Mouse (Mus musculus): ENCODE data around the gene C2cd3. TPM values are rescaled to one million over a fixed set of nuclear protein-coding genes. Genes with fewer than 3 reads are reported as not detected.

C2cd3 gene
- polyA plus RNA-seq, 1 experiment from 2014 or later: 14.3 TPM

GRCm38 (mm10) chr7:100378257-100378656 is 6.2 kb downstream of the C2cd3 start:
- Histone ChIP-seq H3K36me3 (ENCODE audit: inconsistent target) (peaks cover 39% of the 10 kb centered on the region; the same call in 1 of the 2 replicates), H3K27ac (no peak overlapping the region), H3K79me2 (ENCODE audit: inconsistent target) (peaks cover 4% of the 10 kb centered on the region; the same call in 1 of the 2 replicates), H3K4me3 (ENCODE audit: inconsistent target) (no peak overlapping the region)
- WGBS (ENCODE audit: missing documents): 83% methylated on average over 2 of the region's 2 CpGs

- H3K79me2 ChIP-seq (ENCODE audit: inconsistent target): no peaks in the 10 kb centered on the region
- H3K4me3 ChIP-seq (ENCODE audit: inconsistent target): no peak overlapping the region
- peaks cover 33% of the 10 kb centered on the region; the same call in 1 of the 2 replicates for H3K36me3 ChIP-seq (ENCODE audit: inconsistent target)
Measured at GRCm38 (mm10) chr7:100381161-100381560, 9.1 kb downstream of the C2cd3 start.

DNA sequence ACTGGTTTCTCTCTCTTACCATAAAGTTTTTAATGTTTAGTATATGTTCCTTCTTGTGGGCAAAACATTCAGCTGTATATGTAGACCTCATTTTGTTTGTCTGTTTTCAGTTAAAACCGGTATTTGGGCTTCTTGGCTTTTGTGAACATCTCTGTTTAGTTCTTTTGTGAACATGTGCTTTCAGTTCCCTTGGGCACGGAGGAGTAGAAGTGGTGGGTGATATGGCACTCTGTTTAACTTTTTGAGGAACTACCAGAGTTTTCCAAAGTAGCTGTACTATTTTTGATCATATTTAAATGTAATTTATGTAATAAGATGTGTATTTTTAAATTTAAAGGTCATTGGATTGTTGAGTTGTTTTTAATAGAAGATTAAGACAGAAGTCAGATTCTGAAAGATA is 11.2 kb downstream of the C2cd3 start:
- Histone ChIP-seq H3K4me3 (ENCODE audit: inconsistent target) (no peak overlapping the region), H3K27ac (no peak overlapping the region), H3K36me3 (ENCODE audit: inconsistent target) (peaks cover 24% of the 10 kb centered on the region; the same call in 1 of the 2 replicates), H3K79me2 (ENCODE audit: inconsistent target) (no peaks in the 10 kb centered on the region)
- WGBS (ENCODE audit: missing documents): 7% methylated on average over 2 of the region's 2 CpGs

More at GRCm38 (mm10) chr7:100381161-100381560, 9.1 kb downstream of the C2cd3 start:
- H3K27ac ChIP-seq: no peak overlapping the region

- Histone ChIP-seq H3K36me3 (ENCODE audit: inconsistent target) (peaks cover 28% of the 10 kb centered on the region), H3K4me3 (ENCODE audit: inconsistent target) (no peak overlapping the region), H3K79me2 (ENCODE audit: inconsistent target) (no peaks in the 10 kb centered on the region), H3K27ac (no peak overlapping the region)
- WGBS (ENCODE audit: missing documents): 97% methylated on average over 2 of the region's 2 CpGs
Measured at GRCm38 (mm10) chr7:100388174-100388573, 16.1 kb downstream of the C2cd3 start.

DNA sequence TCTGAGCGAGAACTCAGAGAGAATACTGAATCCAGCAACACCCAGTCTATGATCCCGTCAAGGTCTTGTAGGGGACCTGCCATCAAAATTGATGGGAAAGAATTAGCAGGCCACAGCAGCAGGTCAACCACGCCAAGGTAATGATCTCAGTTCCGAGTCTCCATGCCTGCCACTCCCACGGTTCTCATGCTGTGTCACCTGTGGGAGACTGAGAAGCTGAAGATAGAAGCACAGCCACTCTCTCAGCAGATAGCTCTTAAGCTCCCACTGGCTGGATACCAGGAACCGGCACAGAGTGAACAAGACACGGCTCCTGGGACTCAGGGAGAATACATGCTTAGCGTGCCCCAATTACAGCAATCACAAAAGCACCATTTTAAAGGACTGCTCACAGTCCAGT is 18.1 kb downstream of the C2cd3 start:
- no peak overlapping the region for H3K4me3 ChIP-seq (ENCODE audit: inconsistent target)
- H3K79me2 ChIP-seq (ENCODE audit: inconsistent target): no peaks in the 10 kb centered on the region
- 95% methylated on average over 8 of the region's 8 CpGs for WGBS (ENCODE audit: missing documents)
- H3K36me3 ChIP-seq (ENCODE audit: inconsistent target): peaks cover 28% of the 10 kb centered on the region
- no peak overlapping the region for H3K27ac ChIP-seq

DNA sequence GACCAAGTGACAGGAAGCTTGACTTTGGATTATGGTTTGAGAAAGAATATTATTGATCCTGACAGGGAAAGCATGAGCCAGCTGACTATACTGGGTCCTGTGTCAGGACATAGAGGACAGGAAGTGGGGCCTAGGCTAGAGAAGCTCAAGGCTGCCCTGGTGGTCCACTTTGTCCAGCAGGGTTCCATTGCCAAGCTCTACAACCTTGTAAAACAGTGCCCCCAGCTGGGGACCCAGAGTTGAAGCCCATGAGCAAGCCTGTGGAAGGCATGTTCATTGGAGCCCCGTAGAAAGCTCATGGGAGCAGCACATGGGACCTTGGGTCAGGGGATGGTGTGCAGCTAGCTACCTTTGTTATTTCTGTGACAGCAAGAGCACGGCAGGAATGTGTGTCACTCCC is 20.2 kb downstream of the C2cd3 start:
- H3K36me3 ChIP-seq (ENCODE audit: inconsistent target): peaks cover 33% of the 10 kb centered on the region
- H3K4me3 ChIP-seq (ENCODE audit: inconsistent target): no peak overlapping the region
- H3K27ac ChIP-seq: no peak overlapping the region
- WGBS (ENCODE audit: missing documents): 100% methylated on average over 2 of the region's 2 CpGs
- H3K79me2 ChIP-seq (ENCODE audit: inconsistent target): no peaks in the 10 kb centered on the region

GRCm38 (mm10) chr7:100399231-100399913 is 27.3 kb downstream of the C2cd3 start:
- H3K79me2 ChIP-seq (ENCODE audit: inconsistent target): no peaks in the 10 kb centered on the region
- H3K4me3 ChIP-seq (ENCODE audit: inconsistent target): no peak overlapping the region
- no peak overlapping the region for H3K27ac ChIP-seq
- peaks cover 24% of the 10 kb centered on the region for H3K36me3 ChIP-seq (ENCODE audit: inconsistent target)
- 98% methylated on average over 8 of the region's 8 CpGs for WGBS (ENCODE audit: missing documents)

GRCm38 (mm10) chr7:100400899-100401539 is 29.0 kb downstream of the C2cd3 start:
- H3K79me2 ChIP-seq (ENCODE audit: inconsistent target): no peaks in the 10 kb centered on the region
- H3K4me3 ChIP-seq (ENCODE audit: inconsistent target): no peak overlapping the region
- WGBS (ENCODE audit: missing documents): 94% methylated on average over 4 of the region's 4 CpGs
- no peak overlapping the region for H3K27ac ChIP-seq
- H3K36me3 ChIP-seq (ENCODE audit: inconsistent target): peaks cover 18% of the 10 kb centered on the region; the same call in 1 of the 2 replicates

- Histone ChIP-seq H3K36me3 (ENCODE audit: inconsistent target) (peaks cover 31% of the 10 kb centered on the region), H3K27ac (no peak overlapping the region), H3K79me2 (ENCODE audit: inconsistent target) (no peaks in the 10 kb centered on the region), H3K4me3 (ENCODE audit: inconsistent target) (no peak overlapping the region)
- 89% methylated on average over 4 of the region's 4 CpGs for WGBS (ENCODE audit: missing documents)
Measured at GRCm38 (mm10) chr7:100402715-100403114, 30.7 kb downstream of the C2cd3 start.

DNA sequence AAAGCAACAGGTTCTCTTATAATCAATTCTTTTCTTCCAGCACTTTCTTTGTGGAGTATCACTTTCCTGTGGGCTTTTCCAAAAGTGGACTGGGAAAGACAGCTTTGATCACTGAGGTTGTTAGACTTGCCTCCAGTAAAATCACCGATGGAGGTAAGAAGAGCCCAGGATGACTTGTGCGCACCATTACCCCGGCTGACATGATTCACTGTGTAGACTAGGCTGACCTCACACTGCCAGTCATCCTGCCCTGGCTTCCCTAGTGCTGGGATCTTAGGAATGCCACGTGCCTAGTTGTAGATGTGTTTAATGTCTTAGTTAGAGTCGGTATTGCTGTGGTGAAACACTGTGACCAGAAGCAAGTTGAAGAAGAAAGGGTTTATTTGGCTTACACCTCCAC is 35.6 kb downstream of the C2cd3 start:
- peaks cover 54% of the 10 kb centered on the region for H3K36me3 ChIP-seq (ENCODE audit: inconsistent target)
- H3K79me2 ChIP-seq (ENCODE audit: inconsistent target): no peaks in the 10 kb centered on the region
- no peak overlapping the region for H3K27ac ChIP-seq
- WGBS (ENCODE audit: missing documents): 89% methylated on average over 5 of the region's 5 CpGs
- no peak overlapping the region for H3K4me3 ChIP-seq (ENCODE audit: inconsistent target)

DNA sequence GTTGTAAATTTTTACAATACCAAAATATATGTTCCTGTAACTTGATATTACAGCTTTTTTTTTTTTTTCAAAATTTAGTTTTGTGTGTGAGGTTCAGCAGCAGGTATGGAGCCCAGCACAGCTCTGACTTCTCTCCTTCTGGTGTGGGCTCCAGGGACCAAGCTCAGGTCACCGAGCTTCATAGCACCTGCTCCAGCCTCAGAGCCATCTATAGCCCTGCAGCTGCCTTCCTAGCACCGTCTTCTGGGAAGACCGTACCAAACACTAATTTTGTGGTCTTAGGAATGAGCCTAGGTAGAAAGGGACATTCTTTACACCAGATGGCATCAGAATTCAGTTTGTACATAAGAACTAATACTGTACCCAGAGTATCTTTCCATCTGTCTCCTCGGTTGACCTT is 36.7 kb downstream of the C2cd3 start:
- WGBS (ENCODE audit: missing documents): 99% methylated on average over 4 of the region's 4 CpGs
- no peaks in the 10 kb centered on the region for H3K79me2 ChIP-seq (ENCODE audit: inconsistent target)
- H3K4me3 ChIP-seq (ENCODE audit: inconsistent target): no peak overlapping the region
- peaks cover 60% of the 10 kb centered on the region for H3K36me3 ChIP-seq (ENCODE audit: inconsistent target)
- no peak overlapping the region for H3K27ac ChIP-seq

DNA sequence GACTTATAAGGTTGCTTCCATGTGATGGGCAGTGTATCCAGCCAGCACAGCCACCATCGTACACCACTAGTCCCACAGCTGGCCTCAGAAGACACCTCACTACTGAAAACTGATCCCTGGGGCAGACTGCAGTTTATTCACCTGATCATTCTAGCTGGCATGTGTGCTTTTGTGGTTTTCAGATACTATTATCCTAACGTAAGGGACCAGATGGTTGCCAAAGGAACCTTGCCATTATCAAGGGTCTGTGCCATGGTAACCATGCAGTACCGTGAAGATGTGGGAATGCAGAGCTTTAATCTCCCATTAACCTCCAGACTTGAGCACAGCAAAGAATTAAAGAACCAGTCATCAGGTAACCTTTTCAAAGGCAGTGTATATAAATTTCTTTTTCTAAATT is 53.8 kb downstream of the C2cd3 start:
- Histone ChIP-seq H3K36me3 (ENCODE audit: inconsistent target) (peaks cover 48% of the 10 kb centered on the region), H3K27ac (no peak overlapping the region), H3K4me3 (ENCODE audit: inconsistent target) (no peak overlapping the region), H3K79me2 (ENCODE audit: inconsistent target) (no peaks in the 10 kb centered on the region)
- 100% methylated on average over 3 of the region's 3 CpGs for WGBS (ENCODE audit: missing documents)

GRCm38 (mm10) chr7:100429102-100429501 is 57.1 kb downstream of the C2cd3 start:
- WGBS (ENCODE audit: missing documents): 95% methylated on average over 3 of the region's 3 CpGs
- no peak overlapping the region for H3K4me3 ChIP-seq (ENCODE audit: inconsistent target)
- H3K79me2 ChIP-seq (ENCODE audit: inconsistent target): no peaks in the 10 kb centered on the region
- no peak overlapping the region for H3K27ac ChIP-seq
- H3K36me3 ChIP-seq (ENCODE audit: inconsistent target): peaks cover 31% of the 10 kb centered on the region

GRCm38 (mm10) chr7:100429911-100430310 is 57.9 kb downstream of the C2cd3 start:
- Histone ChIP-seq H3K4me3 (ENCODE audit: inconsistent target) (no peak overlapping the region), H3K27ac (no peak overlapping the region; the same call in 1 of the 2 replicates), H3K36me3 (ENCODE audit: inconsistent target) (peaks cover 23% of the 10 kb centered on the region), H3K79me2 (ENCODE audit: inconsistent target) (no peaks in the 10 kb centered on the region)
- 61% methylated on average over 11 of the region's 11 CpGs for WGBS (ENCODE audit: missing documents)

DNA sequence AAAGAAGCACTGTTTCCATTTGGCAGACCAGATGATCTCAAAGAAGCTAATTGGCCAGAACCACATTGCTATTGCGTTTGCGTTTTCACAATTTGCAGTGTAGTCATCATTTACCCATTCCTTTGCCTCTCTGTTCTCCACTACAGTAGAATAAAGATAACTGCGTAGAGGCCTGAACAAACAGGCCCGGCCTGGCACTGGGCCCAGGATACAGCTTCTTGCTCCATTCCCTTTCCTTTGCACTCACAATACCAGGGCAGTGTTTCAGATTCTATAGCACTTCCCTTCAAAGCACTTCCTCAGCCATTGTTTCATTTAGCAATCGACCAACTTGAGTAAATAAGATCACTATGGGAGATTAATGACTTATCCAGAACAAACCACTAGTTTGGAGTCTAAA is 59.1 kb downstream of the C2cd3 start:
- Histone ChIP-seq H3K36me3 (ENCODE audit: inconsistent target) (peaks cover 11% of the 10 kb centered on the region), H3K79me2 (ENCODE audit: inconsistent target) (no peaks in the 10 kb centered on the region), H3K4me3 (ENCODE audit: inconsistent target) (no peak overlapping the region), H3K27ac (peak overlapping the region; percentile 27)
- 51% methylated on average over 5 of the region's 5 CpGs for WGBS (ENCODE audit: missing documents)

All from macrophage (primary cell).